Mouse (Mus musculus) embryo, embryonic 11.5 days (tissue): ENCODE results near the gene Prss53.
"Not testable (repeated sequence)": the region's sequence is repeated elsewhere in the genome, so short reads cannot be mapped to it uniquely, and the experiment has no call there.

ENCODE experiments used
- DNase-seq: peaks from one replicate; pipeline ENCODE4 v3.0.0-alpha.2; 2012; ENCODE audit warnings: low read depth, low spot score

The Prss53 gene

GRCm38 (mm10) chr7:127875627-127876001 lies 15.2 kb downstream of the Prss53 start:
- peak; percentile 91 for DNase-seq

- peak; percentile 19 for DNase-seq
These were observed 15.8 kb downstream of the Prss53 start for GRCm38 (mm10) chr7:127874812-127875626.

- DNase-seq, result no peak
These were observed 20.5 kb downstream of the Prss53 start for GRCm38 (mm10) chr7:127870136-127870821.

- DNase-seq, result no peak
These were observed 21.5 kb downstream of the Prss53 start for GRCm38 (mm10) chr7:127869149-127869810.

GRCm38 (mm10) chr7:127867641-127868040 lies 23.1 kb downstream of the Prss53 start:
- DNase-seq, result no peak

GRCm38 (mm10) chr7:127866434-127866833 lies 24.3 kb downstream of the Prss53 start:
- no peak for DNase-seq

GRCm38 (mm10) chr7:127858258-127858657 lies 32.5 kb downstream of the Prss53 start:
- no peak for DNase-seq

- no peak for DNase-seq
These were observed 39.9 kb downstream of the Prss53 start for GRCm38 (mm10) chr7:127850906-127851305.

- no peak for DNase-seq
These were observed 40.5 kb downstream of the Prss53 start for GRCm38 (mm10) chr7:127849973-127850875.

GRCm38 (mm10) chr7:127842001-127842718 lies 48.6 kb downstream of the Prss53 start:
- DNase-seq, result peak; percentile 62

GRCm38 (mm10) chr7:127841340-127842000 lies 49.3 kb downstream of the Prss53 start:
- DNase-seq, result peak; percentile 85

GRCm38 (mm10) chr7:127840886-127841285 lies 49.9 kb downstream of the Prss53 start:
- no peak for DNase-seq

- not testable (repeated sequence) for DNase-seq
These were observed 50.7 kb downstream of the Prss53 start for GRCm38 (mm10) chr7:127840031-127840430.

- DNase-seq, result not testable (repeated sequence)
These were observed 52.9 kb downstream of the Prss53 start for GRCm38 (mm10) chr7:127837878-127838277.

GRCm38 (mm10) chr7:127837473-127837872 lies 53.3 kb downstream of the Prss53 start:
- no peak for DNase-seq
